Mouse (Mus musculus): ENCODE measurements around the gene Gm45233.

- no peak for TF ChIP-seq CTCF (IDR thresholded peaks at IDR 0.05; ENCODE audit: insufficient read depth, low read length)
- TF ChIP-seq POLR2A (IDR thresholded peaks at IDR 0.05; ENCODE audit: borderline replicate concordance, extremely low read depth, low read depth, low read length), result no peak
Measured at GRCm38 (mm10) chr7:43449811-43450210, 5.9 kb downstream of the Gm45233 start.

Measured in lung, adult 2 months (tissue).